Mouse (Mus musculus): ENCODE data around the gene Eif4e2. TPM values are rescaled to one million over a fixed set of nuclear protein-coding genes. Genes with fewer than 3 reads are reported as not detected.

Gene Eif4e2
- polyA plus RNA-seq, 1 experiment from 2014 or later: 91.7 TPM

DNA sequence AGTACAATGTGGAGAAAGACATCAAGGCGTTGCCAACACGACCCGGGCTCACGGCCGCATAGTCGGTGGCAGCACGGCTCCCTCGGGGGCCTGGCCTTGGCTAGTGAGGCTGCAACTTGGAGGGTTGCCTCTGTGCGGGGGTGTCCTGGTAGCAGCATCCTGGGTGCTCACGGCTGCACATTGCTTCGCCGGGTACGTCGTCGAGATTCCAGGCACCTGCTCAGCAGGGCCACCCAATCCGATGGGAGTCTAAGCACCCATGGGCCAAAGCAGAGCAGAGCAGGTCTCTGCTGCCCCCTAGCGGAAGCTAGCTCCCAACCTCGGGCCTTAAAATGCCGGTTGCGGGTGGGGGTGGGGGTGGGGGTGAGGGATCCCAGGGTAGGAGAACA lies 29.0 kb upstream of the Eif4e2 start:
- Histone ChIP-seq H3K4me2 (peak overlapping the region; percentile 36), H3K4me1 (peaks cover 18% of the 10 kb centered on the region), H3K36me3 (replicated peaks) (no peaks in the 10 kb centered on the region), H3K27ac (no peak overlapping the region), H3K27me3 (replicated peaks) (peaks cover 49% of the 10 kb centered on the region), H3K4me3 (peak overlapping the region; percentile 10; the same call in 1 of the 2 replicates), H3K9ac (no peak overlapping the region), H3K9me3 (no peaks in the 10 kb centered on the region)
- 9% methylated on average over 20 of the region's 20 CpGs for WGBS
- ATAC-seq (replicated peaks): no peak; the same call in 1 of the 2 replicates

GRCm38 (mm10) chr1:87185526-87185925 lies 28.2 kb upstream of the Eif4e2 start:
- H3K36me3 ChIP-seq (replicated peaks): no peaks in the 10 kb centered on the region
- peaks cover 18% of the 10 kb centered on the region for H3K4me1 ChIP-seq
- no peak overlapping the region for H3K4me2 ChIP-seq
- H3K9ac ChIP-seq: no peak overlapping the region
- WGBS: 13% methylated on average over 13 of the region's 13 CpGs
- peaks cover 49% of the 10 kb centered on the region for H3K27me3 ChIP-seq (replicated peaks)
- H3K9me3 ChIP-seq: no peaks in the 10 kb centered on the region
- no peak for ATAC-seq (replicated peaks)
- H3K4me3 ChIP-seq: no peak overlapping the region
- H3K27ac ChIP-seq: no peak overlapping the region

DNA sequence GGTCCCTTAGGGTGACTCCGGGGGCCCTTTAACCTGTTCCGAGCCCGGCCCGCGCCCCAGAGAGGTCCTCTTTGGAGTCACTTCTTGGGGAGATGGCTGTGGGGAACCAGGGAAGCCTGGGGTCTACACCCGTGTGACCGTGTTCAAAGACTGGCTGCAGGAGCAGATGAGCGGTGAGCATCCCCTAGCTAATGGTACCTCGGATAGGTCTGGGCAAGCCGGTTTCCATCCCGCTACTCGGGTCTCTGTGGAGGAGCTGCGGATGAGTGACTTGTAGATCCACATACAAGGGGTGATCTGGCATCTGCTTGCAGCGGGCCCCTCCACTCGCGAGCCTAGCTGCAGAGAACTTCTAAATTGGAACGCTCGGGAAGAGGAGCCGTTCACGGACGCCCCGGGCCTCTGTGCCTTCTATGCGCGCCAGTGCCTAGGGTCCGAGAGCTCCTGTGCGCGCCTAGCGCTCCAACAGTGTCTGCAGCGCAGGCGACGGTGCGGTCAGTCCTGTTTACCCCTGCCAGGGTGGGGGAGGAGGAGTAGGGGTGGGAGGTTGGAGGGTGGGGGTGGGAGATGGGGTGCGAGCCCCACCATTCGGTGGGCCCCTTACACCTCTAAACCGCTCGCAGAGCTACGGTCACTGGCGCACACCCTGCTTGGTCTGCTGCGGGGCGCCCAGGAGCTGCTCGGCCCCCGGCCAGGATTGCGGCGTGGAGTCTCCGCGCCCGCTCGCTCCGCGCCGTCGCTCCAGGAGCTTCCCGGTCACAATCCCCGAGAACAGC lies 27.3 kb upstream of the Eif4e2 start:
- ATAC-seq (replicated peaks): peak; percentile 65

DNA sequence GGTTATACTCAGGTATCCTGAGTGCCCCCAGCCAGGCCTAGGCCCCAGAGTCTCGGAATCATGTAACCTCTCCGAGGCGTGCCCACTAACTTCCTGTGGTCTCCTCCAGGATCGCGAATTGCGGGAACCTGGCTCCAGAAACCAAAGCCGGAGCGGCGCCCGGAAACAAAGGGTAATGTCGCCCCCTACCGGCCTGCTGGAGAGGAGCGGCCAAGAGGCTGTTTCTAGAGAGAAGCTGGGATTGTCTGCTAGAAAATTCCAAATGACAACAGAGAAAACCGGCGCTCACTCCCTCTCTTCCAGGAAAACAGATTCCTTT lies 26.7 kb upstream of the Eif4e2 start:
- no peak overlapping the region for H3K27ac ChIP-seq
- ATAC-seq (replicated peaks): peak; percentile 35
- H3K4me2 ChIP-seq: peak overlapping the region; percentile 93
- H3K4me3 ChIP-seq: peak overlapping the region; percentile 47
- no peaks in the 10 kb centered on the region for H3K9me3 ChIP-seq
- peaks cover 18% of the 10 kb centered on the region for H3K4me1 ChIP-seq
- no peaks in the 10 kb centered on the region for H3K36me3 ChIP-seq (replicated peaks)
- H3K27me3 ChIP-seq (replicated peaks): peaks cover 49% of the 10 kb centered on the region
- peak overlapping the region; percentile 47 for H3K9ac ChIP-seq
- WGBS: 0% methylated on average over 15 of the region's 15 CpGs

More for the DNA sequence above, 27.3 kb upstream of the Eif4e2 start:
- Histone ChIP-seq H3K27me3 (replicated peaks) (peaks cover 49% of the 10 kb centered on the region), H3K9ac (peak overlapping the region; percentile 47), H3K4me2 (peak overlapping the region; percentile 93), H3K4me1 (peaks cover 18% of the 10 kb centered on the region), H3K9me3 (no peaks in the 10 kb centered on the region), H3K27ac (no peak overlapping the region), H3K36me3 (replicated peaks) (no peaks in the 10 kb centered on the region), H3K4me3 (peak overlapping the region; percentile 47)
- 2% methylated on average over 54 of the region's 54 CpGs for WGBS

DNA sequence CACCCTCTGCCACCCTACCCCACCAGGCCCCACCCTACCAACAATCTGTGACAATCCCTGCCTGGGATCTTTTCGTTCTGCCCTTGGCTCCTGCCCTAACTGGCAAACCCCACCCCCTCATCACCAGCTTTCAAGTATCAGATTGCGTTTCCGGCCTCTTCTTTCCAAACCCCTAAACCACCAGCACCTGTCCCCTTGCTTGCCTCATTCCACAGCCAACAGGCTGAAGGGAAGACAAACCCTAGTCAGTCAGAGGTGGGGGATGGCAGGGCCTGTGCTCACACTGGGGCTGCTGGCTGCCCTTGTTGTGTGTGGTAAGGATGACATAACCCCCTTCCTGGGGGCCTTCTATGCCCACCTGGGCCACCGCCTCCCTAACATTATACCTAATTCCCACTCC lies 23.3 kb upstream of the Eif4e2 start, which contains the start of gene Chrnd:
Chrnd (plus strand) TSS at position 179 of the 400 bp plus-strand sequence.
- no peak within 1 kb of the TSS for H3K4me3 ChIP-seq
- no peaks in the 10 kb centered on the region for H3K9me3 ChIP-seq
- H3K27ac ChIP-seq: no peak within 1 kb of the TSS
- peaks cover 11% of the 10 kb centered on the region for H3K4me1 ChIP-seq
- no peak within 1 kb of the TSS for H3K4me2 ChIP-seq
- no peak within 1 kb of the TSS for H3K9ac ChIP-seq
- H3K36me3 ChIP-seq (replicated peaks): no peaks in the 10 kb centered on the region
- WGBS: 53% methylated on average over 4 of the region's 4 CpGs
- peaks cover 25% of the 10 kb centered on the region for H3K27me3 ChIP-seq (replicated peaks)
- no peak for ATAC-seq (replicated peaks)

DNA sequence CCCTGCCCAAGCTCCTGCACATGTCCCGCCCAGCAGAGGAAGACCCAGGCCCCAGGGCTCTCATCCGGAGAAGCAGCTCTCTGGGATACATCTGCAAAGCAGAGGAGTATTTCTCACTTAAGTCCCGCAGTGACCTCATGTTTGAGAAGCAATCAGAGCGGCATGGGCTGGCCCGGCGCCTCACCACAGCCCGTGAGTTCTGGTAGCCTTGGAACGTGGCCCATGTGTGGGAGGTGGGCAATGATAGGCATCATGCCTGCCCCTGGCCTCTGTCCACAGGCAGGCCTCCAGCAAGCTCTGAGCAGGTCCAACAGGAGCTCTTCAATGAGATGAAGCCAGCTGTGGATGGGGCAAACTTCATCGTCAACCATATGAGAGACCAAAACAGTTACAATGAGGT lies 16.4 kb upstream of the Eif4e2 start:
- no peak overlapping the region for H3K27ac ChIP-seq
- H3K4me1 ChIP-seq: no peaks in the 10 kb centered on the region
- H3K9ac ChIP-seq: no peak overlapping the region
- no peaks in the 10 kb centered on the region for H3K9me3 ChIP-seq
- no peak overlapping the region for H3K4me2 ChIP-seq
- no peaks in the 10 kb centered on the region for H3K27me3 ChIP-seq (replicated peaks)
- WGBS: 90% methylated on average over 9 of the region's 9 CpGs
- no peaks in the 10 kb centered on the region for H3K36me3 ChIP-seq (replicated peaks)
- ATAC-seq (replicated peaks): no peak
- no peak overlapping the region for H3K4me3 ChIP-seq

- no peak overlapping the region for H3K9ac ChIP-seq
- no peak for ATAC-seq (replicated peaks)
- 80% methylated on average over 12 of the region's 12 CpGs for WGBS
- H3K4me2 ChIP-seq: no peak overlapping the region
- H3K4me1 ChIP-seq: no peaks in the 10 kb centered on the region
- no peak overlapping the region for H3K4me3 ChIP-seq
- H3K27ac ChIP-seq: no peak overlapping the region
- no peaks in the 10 kb centered on the region for H3K9me3 ChIP-seq
- no peaks in the 10 kb centered on the region for H3K27me3 ChIP-seq (replicated peaks)
- no peaks in the 10 kb centered on the region for H3K36me3 ChIP-seq (replicated peaks)
Observed at GRCm38 (mm10) chr1:87198119-87199065, 15.3 kb upstream of the Eif4e2 start.

DNA sequence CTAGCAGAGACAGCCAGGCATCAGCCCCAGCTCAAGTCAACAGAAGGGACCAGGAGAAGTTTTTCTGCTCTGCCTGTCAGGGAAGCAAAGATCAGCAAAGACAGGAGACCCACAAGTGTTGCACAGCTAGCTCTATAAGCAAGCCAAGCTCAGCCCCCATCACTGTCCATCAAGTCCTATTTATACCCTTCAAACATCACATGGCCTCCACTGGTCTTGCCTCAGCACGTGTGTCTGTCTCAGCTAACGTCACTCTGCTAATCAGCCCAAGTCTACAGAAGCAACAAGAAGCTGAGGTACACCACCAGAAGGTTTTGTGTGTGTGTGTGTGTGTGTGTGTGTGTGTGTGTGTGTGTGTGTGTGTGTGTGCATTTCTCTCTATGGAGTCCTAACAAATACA lies 12.9 kb upstream of the Eif4e2 start:
- ATAC-seq (replicated peaks): no peak
- Histone ChIP-seq H3K27me3 (replicated peaks) (peaks cover 6% of the 10 kb centered on the region; the same call in 1 of the 2 replicates), H3K4me3 (no peak overlapping the region), H3K36me3 (replicated peaks) (no peaks in the 10 kb centered on the region), H3K4me1 (no peaks in the 10 kb centered on the region), H3K9me3 (no peaks in the 10 kb centered on the region), H3K27ac (no peak overlapping the region), H3K4me2 (no peak overlapping the region), H3K9ac (no peak overlapping the region)
- WGBS: 80% methylated on average over 2 of the region's 2 CpGs

GRCm38 (mm10) chr1:87201848-87202247 lies 11.9 kb upstream of the Eif4e2 start:
- no peaks in the 10 kb centered on the region for H3K9me3 ChIP-seq
- H3K4me2 ChIP-seq: no peak overlapping the region
- no peak overlapping the region for H3K27ac ChIP-seq
- no peak overlapping the region for H3K9ac ChIP-seq
- no peaks in the 10 kb centered on the region for H3K36me3 ChIP-seq (replicated peaks)
- 46% methylated on average over 1 of the region's 1 CpGs for WGBS
- ATAC-seq (replicated peaks): no peak
- no peak overlapping the region for H3K4me3 ChIP-seq
- H3K4me1 ChIP-seq: no peaks in the 10 kb centered on the region
- peaks cover 14% of the 10 kb centered on the region for H3K27me3 ChIP-seq (replicated peaks)

GRCm38 (mm10) chr1:87203779-87204178 lies 9.9 kb upstream of the Eif4e2 start:
- WGBS: 78% methylated on average over 5 of the region's 5 CpGs

DNA sequence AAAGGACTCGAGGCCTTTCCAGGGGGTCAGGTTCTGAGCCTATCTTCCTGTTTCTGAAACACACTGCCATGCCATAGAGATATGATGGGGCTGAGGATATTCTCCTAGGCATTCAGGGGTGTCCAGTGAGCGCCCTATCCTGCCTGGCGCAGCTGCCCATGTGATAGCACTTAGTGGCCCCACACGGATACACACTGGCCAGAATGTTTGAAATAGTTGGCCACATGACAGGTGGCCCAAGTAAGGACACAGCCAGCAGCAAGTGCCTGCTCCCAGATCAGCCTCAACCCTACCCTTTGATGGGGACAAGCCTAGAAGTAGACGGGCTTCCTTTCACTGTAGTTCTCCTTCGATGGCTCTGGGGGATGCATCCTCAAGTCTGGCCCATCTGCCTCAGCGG lies 9.2 kb upstream of the Eif4e2 start, which contains the start of gene Chrng:
Chrng (plus strand) TSS at position 193 of the 400 bp plus-strand sequence.
- Histone ChIP-seq H3K9me3 (no peaks in the 10 kb centered on the region), H3K4me1 (no peaks in the 10 kb centered on the region), H3K4me3 (no peak within 1 kb of the TSS), H3K27me3 (replicated peaks) (peaks cover 23% of the 10 kb centered on the region), H3K4me2 (no peak within 1 kb of the TSS), H3K36me3 (replicated peaks) (no peaks in the 10 kb centered on the region), H3K9ac (no peak within 1 kb of the TSS), H3K27ac (no peak within 1 kb of the TSS)
- 89% methylated on average over 7 of the region's 7 CpGs for WGBS
- ATAC-seq (replicated peaks): no peak

More at GRCm38 (mm10) chr1:87203779-87204178, 9.9 kb upstream of the Eif4e2 start:
- Histone ChIP-seq H3K36me3 (replicated peaks) (no peaks in the 10 kb centered on the region), H3K9ac (no peak overlapping the region), H3K27ac (no peak overlapping the region), H3K4me1 (no peaks in the 10 kb centered on the region), H3K27me3 (replicated peaks) (peaks cover 23% of the 10 kb centered on the region), H3K4me2 (no peak overlapping the region), H3K4me3 (no peak overlapping the region), H3K9me3 (no peaks in the 10 kb centered on the region)
- no peak for ATAC-seq (replicated peaks)

GRCm38 (mm10) chr1:87205038-87205437 lies 8.7 kb upstream of the Eif4e2 start:
- H3K4me2 ChIP-seq: no peak overlapping the region
- no peak overlapping the region for H3K9ac ChIP-seq
- H3K4me3 ChIP-seq: no peak overlapping the region
- H3K27me3 ChIP-seq (replicated peaks): peaks cover 23% of the 10 kb centered on the region
- no peaks in the 10 kb centered on the region for H3K9me3 ChIP-seq
- H3K27ac ChIP-seq: no peak overlapping the region
- no peaks in the 10 kb centered on the region for H3K36me3 ChIP-seq (replicated peaks)
- 70% methylated on average over 6 of the region's 6 CpGs for WGBS
- ATAC-seq (replicated peaks): no peak
- H3K4me1 ChIP-seq: no peaks in the 10 kb centered on the region
